Mouse (Mus musculus): ENCODE data around the gene Gsta4.
"Not testable (repeated sequence)": the region's sequence is repeated elsewhere in the genome, so short reads cannot be mapped to it uniquely, and the experiment has no call there.

Gsta4 gene

DNA sequence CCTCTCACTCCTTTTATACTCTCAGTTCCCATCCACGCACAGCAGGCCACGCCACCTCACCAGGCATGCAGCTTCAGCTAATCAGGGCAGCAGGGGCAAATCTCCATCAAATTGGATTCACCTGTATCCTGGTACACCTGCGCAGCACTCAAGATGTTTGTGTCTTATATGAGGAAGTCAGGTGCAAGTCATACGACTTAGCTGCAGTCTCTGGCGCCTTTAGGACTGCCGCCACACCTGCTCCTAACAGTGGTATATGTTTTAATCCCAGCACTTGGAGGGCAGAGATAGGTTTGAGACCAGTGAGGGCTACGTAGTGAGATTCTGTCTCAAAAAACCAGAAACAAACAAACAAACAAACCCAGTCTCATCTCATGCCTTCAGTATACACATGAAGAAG is at the start of gene Gsta4:
Gene Gsta4 (plus strand): TSS at position 301 of the 400 bp plus-strand sequence.
- DNase-seq = not testable (repeated sequence)

DNA sequence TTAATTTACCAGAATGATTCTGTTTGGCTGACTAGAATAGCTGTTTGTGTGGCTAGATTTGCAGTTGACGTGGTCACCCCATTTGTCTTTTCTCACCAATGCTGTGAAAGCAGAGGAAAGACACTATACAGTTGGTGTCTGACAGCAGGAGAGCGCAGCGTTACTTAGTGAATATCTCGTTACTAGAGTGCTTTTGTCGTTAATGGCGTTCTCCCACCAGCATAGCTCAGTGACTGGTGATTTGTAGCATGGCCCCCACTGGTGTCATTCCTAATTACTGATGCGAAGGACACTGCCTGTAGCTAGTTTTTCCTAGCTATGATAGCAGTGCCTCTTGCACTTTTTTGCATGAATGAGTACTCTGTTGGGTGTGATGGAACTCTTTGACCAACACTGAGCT is 46.9 kb upstream of the Gsta4 start:
- DNase-seq = no peak

DNA sequence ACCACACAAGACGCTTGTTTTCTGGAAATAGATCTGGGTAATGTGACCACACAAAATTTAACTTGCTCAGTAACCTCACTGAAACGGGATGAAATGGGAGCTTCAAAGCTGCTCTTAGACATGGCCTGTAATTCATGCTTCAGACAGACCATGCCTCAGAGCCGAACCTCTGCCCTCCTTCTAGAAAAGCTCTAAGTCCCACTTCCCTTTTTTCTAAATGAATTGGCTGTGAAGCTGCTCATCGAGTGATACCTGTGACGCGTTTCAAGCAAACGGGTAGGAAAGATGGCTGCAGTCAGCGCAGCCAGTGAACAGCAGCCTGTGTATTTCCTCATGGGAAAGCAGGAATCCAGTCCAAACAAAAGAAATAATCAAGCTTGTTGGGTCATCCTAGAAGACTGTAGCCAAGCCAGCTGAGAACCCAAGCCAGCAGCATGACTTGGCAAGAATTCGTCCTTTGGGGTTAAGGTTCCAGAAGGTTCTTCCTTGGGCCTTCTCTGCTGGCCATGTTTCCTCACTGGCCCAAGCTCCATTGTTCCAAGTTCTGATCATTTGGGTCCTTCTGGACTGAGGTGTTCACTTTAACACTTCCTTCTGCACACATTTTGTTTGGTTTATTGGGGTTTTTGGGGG is 44.4 kb upstream of the Gsta4 start:
- DNase-seq = no peak

DNA sequence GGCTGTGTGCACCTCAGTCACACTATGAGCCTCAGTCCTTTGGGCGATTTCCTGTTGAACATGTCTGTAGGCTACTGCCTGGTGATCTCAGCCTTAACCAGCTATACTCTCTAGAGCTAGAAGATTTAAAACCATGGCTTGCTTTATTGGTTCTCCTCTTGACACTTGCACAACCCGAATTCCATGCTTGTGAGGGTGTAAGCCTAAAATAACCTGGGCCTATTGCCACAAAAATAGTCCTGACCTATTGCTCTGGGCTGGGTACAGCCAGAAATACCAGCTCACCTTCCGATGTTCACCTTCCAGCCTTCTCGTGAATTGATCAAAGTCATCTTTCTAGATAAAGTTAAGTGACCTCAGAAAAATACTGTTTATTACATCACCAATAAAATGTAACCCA is 43.1 kb upstream of the Gsta4 start:
- DNase-seq = no peak

DNA sequence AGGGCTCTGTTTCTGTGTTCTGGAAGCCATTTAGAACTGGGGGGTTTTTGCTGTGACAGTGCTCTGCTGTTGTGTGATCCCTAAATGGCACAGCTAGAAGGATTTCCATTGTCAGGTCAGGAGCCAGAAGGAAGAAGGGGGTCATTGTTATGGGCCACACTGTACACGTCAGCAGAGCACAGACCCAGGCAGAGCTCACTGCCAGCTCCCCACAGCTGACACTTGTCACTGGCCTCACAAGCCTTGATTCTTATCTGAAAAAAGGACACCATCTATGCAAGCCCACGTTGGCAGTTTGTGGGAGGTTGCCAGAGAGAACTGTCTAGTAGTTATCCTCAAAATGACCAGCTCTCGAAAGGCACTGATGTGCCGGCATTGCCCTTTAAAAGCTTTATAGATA is 36.5 kb upstream of the Gsta4 start:
- no peak for DNase-seq

DNA sequence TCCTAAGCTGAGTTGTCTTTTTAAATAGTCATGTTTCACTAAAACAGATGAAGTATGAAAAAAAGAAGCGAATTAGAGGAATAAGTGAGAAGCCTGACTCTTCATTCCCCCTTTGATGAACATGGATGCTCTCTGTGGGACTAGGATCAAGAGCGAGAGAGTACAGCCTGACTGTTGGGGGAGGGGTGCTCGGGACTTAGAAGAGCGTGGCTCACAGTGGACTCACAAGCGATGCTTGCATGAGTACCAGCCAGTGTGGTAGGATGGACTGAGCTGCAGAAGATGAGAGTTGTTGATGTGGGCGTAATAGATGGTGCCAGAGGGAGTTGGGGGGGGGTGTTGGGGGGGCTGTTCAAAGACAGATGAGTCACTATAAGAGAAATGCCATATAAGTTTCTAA is 35.9 kb upstream of the Gsta4 start:
- DNase-seq = no peak

DNA sequence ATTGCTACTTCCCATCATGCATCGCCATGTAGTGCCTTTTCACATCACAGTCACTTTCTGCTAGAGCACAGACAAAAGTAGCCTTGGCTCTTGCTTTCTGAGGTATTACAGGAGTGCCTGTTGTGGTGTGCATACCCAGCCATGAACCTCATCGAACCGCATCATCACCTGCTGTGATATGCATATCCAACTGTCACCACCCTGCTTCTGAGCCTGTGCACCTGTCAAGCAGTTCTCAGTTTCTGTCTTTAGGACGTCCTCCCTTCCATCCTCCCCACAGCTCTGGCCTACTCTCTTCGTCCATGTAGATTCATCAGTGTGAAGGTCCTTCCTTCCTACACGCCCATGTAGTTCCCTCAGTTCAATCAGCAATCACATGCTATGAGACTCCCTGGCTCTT is 34.4 kb upstream of the Gsta4 start:
- no peak for DNase-seq

DNA sequence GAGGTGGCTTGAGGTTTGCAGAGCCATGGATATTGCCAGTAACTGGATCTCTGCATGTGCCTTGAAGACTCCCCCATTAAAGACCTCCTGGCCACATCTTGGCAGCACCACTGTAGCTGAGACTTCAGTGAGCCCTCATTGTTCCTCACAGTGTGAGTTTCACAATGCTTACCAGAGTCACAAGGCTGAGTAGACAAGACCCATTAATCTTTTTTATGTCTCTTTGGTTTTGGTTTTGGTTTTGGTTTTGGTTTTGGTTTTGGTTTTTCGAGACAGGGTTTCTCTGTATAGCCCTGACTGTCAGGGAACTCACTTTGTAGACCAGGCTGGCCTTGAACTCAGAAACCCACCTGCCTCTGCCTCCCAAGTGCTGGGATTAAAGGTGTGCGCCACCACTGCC is 32.8 kb upstream of the Gsta4 start:
- not testable (repeated sequence) for DNase-seq

DNA sequence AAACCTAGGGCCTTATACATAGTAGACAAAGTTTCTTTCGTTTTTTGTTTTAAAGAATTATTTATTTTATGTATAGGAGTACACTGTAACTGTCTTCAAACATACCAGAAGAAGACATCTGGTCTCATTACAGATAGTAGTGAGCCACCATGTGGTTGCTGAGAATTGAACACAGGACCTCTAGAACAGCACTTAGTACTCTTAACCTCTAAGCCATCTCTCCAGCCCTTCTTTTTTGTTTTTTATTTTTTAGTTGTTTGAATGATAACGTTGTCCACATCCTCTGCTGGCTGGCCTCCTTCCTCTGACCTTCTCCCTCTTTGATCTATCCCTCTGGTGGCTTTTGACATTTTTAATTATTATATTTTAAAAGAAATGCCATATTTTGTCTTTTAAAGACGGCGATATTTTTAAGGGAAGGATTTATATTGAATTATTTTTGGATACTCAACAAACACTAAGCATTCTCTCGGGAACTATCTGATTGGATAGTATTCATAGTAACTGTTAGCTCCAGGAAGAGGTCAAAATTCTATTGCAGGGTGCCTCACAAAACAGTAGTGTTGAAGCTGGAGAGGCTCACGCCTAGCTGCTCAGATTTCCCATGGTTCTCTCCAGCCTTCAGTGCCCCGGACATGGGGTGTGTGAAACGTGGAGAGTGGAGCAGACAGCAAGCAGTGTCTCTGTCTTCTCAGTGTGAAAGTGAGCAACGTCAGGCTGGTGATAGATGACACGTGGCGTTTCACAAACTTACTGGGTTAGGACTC is 28.2 kb upstream of the Gsta4 start:
- no peak for DNase-seq

DNA sequence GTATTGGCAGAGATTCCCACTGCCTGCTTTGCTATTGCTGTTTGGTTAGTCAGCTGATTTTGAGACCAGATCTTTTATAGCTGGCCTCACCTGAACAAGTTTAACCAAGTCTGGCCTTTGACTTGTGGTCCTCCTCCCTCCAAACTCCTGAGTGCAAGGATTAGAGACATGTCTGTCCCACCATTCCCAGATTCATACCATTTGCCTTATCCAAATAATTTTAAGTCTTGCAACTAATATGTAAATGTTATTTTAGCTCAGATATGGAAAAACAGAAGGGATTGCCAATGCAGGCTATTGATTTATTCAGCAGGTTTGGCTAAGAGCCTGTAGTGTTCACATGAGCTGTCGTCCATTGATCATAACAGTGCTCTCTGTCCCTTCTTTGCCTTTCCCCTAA is 25.4 kb upstream of the Gsta4 start:
- DNase-seq = no peak

DNA sequence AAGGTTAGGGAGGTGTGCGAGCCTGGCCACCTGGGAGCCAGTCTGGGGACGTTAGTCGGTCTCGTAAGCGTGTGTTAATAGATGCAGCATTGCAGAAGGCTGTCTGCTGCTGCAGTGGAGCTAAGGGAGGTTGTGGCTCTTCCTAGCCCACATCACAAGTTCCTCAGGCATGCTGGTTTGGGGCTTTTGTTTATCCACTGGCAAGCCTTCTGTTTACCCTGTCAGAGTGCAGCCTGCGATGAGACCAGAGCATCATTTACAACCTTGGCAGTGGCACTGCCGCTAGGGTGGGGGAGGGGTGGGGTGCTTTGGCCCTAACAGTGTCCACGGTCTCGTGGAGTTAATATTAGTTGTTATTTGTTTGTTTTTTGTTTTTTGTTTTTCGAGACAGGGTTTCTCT is 19.3 kb upstream of the Gsta4 start:
- DNase-seq = no peak

DNA sequence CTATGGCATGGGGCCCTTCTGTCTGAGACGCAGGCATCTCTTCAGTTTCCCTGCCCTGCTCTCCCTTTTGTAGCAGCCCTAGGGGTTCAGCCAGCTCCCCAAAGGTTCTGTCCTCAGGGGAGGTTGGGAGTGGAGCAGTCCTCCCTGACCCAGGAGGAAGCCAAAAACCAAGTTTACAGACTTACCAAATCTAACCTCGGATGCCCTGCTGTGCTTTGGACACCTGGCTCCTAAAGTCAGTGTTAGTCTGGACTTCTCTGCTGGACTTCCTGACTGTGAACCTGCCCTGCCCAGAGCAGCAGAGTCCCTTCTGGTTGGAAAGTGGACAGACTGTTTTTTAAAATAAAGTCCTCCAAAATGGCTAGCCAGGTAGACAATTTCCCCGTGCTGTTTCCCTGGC is 17.8 kb upstream of the Gsta4 start:
- no peak for DNase-seq

DNA sequence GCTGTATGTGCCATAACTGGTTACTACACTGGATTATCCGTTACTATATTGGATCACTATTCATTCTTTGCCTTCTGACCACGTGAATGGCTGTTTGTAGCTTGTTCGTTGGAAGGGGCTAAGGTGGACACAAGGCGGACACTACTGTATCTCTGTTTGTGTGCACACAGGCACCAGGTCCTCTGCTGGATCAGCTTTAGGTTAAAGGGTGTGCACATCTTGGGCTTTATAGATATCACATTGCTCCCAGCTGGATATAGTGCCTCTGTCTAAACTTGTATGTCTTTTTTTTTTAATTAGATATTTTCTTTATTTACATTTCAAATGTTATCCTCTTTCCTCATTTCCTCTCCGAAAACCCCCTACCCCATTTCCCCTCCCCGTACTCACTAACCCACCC is 17.1 kb upstream of the Gsta4 start:
- no peak for DNase-seq

DNA sequence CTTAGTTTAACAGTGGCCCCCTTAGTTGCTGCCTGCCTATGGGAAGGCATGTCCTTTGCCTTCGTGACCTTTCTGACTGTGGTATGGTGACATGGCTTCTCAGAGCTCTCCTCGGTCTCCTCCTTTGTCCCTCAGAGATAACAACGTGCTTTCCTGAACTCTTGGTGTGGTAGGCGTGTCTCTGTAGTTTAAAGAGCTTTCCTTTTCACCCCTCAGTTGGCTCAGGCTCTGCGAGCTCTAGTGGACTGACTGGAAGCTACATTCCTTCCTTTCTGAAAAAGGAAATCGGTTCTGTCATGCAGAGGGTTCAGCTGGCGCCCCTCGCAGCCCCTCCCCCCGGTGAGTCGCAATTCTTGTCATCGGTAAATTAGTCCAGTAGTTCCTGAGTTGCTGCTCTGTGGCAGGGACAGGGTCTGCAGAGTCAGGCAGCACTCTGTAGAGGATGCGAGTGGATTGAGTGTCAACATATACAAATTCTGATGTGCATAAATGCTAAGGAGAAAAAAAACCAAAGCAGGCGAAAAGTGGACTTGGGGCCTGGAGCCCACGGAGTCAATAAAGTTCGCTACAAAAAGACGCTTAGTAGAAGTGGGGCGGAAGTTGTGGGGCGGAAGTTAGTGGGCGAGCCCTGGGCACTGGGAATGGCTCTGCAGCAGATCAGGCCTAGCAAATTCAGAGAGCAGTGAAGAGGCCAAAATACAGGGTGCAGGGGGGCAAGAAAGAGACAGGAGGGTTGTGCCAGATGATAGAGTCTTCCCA is 15.7 kb upstream of the Gsta4 start:
- no peak for DNase-seq

DNA sequence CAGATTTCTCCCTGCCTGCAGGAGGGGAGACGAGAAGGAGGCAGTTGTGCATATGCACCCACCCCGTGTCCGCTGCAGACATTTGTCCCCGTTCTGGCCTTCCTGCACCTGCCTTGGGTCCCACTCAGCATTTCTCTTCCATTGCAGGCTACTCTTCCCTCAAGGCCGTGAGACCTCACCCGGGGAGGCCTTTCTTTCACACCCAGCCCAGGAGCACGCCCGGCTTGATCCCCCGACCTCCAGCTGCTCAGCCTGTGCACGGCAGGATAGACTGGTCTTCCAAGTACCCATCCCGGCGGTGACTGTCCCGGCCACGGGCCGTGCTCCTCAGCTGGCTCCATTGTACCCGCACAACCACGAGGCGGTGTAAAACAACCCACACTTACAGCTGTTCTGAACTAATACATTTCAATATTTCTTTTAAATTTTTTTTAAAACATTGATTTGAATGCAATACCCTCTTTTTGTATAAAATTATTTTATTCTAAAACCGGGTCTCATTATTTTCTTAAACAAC is 15.1 kb upstream of the Gsta4 start:
- DNase-seq = no peak

DNA sequence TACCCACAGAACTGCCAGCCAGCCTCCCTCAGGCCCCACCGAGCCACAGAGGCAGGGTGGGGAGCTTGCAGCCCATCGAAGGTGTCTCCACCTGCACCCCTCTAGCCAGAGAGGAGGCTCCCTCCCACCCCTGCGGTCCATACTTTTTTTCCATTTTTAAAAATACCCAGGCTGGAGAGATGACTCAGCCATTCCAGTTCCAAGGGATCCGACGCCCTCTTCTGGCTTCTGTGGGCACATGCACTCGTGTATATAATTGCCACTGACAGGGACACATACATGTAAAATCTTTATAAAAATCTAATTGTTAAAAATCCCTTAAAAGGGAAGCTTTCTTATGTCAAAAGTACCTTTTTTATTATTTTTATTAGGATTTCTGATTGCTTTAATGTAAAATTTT is 13.7 kb upstream of the Gsta4 start:
- no peak for DNase-seq

DNA sequence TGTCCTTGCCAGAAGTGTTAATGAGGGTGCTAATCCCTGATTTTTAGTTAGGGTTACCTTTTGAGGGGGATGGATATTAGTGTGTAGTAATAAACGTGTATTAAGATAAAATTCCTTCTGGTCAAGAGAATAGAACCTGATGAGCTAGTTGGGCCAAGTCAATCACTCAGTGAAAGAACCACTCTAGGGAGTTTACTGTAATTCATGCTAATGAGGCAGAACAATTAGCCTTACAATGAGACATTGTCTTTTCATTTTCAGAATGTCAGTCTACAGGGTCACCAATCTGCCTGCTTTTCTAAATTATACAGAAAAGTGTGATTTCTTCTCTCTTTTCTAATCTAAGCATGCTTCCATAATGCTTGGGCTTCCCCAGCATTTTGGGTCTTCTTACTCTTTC is 8.6 kb upstream of the Gsta4 start:
- no peak for DNase-seq

DNA sequence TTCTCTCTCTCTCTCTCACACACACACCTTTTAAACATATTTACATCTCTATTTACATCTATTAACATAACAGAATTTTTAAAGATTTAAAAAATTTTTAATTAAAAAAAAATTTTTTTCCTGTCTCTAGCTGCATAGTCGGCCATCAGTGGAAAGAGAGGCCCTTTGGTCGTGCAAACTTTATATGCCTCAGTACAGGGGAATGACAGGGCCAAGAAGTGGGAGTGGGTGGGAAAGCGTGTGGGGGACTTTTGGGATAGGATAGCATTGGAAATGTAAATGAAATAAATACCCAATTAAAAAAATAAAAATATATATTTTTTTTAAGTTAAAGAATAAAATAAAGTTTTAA is 7.7 kb upstream of the Gsta4 start:
- not testable (repeated sequence) for DNase-seq

DNA sequence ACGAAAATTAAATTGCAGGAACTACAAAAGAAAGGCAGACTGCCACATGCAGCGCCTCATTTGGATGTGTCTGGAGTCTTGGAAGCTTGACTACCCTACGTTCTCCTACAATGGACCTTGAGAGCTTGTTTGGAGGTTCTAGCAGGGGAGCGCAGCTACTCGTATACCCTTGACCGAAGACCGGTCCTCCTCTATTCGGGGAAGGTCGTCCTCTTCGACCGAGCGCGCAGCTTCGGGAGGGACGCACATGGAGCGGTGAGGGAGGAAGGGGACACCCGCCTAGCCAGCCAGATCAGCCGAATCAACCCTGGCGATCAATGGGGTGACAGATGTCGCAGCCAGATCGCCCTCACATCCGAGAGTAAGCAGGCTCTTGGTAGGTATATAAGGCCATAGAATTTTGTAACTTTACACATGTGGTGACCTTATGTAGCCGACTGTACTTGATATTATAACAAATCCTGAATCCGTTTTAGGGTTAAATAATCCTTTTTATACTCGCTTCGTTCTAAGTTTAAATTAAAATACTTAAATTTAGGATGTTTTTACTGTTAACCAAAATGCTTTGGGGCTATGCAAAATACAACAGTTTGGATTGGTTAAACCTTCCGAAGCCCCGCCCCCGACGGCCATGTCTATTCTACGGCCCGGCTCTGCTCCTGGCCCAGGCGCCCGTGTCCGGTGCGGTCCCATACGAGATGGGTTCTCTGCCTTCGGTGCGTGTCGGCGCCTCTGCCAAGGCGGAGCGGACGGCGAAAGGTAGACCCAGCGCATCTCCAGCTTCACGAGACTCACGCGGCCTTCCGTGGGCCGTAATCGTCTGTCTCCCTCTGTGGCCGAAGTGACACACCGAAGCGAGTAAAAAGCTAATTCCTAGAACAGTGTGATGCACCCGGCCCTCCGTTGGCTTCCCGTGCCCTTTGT is 7.0 kb upstream of the Gsta4 start:
- DNase-seq = peak; percentile 95 to 96

DNA sequence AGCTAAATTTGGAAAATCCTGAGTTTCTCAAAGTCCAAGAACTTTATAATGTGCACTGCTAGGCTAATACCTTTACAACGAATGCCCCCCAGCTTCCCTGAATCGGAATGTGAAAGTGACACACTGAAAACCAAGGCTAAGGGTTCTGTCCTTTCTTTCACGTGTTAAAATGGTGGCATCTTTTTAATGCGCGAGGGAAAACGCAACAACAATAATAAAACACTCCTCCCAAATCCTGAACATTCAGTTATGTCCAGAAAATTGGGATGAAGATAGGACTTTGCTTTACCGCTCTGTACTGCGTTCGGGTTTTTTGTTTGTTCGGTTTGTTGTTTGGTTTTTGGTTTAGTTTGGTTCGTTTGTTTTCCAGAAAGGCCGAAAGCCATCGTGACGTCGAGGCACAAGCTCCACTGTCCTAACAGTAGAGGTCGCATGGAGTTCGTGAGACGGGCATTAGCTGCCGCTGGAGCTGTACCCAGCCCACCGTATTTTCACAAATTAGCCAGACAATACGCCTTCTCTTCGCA is 6.3 kb upstream of the Gsta4 start:
- DNase-seq = peak; percentile 75 to 76

DNA sequence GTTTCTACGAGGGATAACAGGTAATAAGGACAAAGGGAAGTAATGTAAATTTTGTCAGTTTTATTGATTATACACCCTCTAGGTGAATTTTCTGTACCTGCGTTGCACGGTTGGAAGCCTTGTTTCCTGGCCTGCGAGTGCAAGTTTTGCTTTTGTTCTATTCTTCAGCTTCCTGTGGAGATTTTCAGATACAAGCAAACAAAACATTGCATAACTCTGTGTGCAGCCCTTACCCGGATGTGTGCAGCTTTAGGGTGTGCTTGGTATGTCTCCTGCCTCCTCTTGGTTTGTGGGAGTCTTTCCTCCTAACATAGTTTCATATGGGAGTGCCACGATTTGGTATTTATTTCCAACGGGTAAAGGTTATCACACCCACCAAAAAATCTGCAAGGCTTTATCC is 5.7 kb upstream of the Gsta4 start:
- DNase-seq = peak in 1 of 2 experiments; percentile 34

DNA sequence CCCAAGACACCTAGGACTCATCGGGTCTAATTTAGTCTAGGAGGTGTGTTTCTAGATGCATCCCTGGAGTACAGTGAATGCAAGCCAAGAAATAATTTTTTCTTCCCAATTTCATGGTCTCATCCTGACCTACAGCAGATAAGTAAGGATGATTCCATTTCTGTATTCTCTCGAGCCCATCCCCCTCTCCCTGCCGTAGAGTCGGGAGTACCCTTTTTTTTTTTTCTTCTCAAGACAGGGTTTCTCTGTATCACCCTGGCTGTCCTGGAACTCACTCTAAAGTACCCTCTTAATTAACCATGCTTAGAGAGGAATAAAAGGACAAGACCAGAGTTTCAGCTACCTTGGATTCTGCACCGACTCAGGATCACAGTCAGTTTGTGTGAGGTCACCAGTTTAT is 4.4 kb upstream of the Gsta4 start:
- no peak for DNase-seq

DNA sequence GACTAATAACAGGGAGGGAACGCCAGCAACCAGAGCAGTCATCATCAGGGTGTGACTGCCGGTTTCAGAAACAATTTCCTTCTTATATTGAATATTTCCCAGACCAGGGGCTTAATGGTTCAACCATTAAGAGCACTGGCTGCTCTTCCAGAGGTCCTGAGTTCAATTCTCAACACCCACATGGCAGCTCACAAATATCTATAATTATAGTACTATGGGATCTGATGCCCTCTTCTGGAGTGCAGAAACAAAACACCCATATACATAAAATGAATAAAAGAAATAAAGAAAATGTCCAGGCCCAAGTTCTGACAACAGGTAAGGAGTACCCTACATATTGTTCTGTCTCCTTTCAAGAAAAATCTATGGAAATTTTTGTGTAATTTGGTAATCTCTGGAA is 3.5 kb upstream of the Gsta4 start:
- no peak for DNase-seq
